Mouse (Mus musculus) spleen, adult 2 months (tissue): ENCODE measurements around the gene Sema4c. TPM values are rescaled to one million over a fixed set of nuclear protein-coding genes. Genes with fewer than 3 reads are reported as not detected.

ENCODE experiments used
- DNase-seq, 2 experiments: peaks; one replicate each; pipeline versions ENCODE4 v3.0.0 to v3.0.0-alpha.2; 2012 to 2021; ENCODE audit warnings: low spot score in 2 of 2, low read depth in 1 of 2
- H3K27ac ChIP-seq: fragments of 200-500 bp; 2 replicates; pipeline ENCODE4 v1.5.1; 2012; ENCODE audit warnings: low read length, inconsistent platforms; ENCODE audit not compliant: insufficient read depth
- H3K27me3 ChIP-seq: fragments of 200-500 bp; 2 replicates; pipeline ENCODE4 v1.6.1; 2012; ENCODE audit warnings: mild to moderate bottlenecking, moderate library complexity, low read length, inconsistent platforms; ENCODE audit not compliant: control insufficient read depth, insufficient read depth
- H3K36me3 ChIP-seq: fragments of 200-500 bp; 2 replicates; pipeline ENCODE4 v1.6.1; 2012; ENCODE audit warnings: mild to moderate bottlenecking, low read length, inconsistent platforms; ENCODE audit not compliant: control insufficient read depth, insufficient read depth
- H3K4me1 ChIP-seq: fragments of 200-500 bp; 2 replicates; pipeline ENCODE4 v1.6.1; 2011; ENCODE audit warnings: inconsistent platforms; ENCODE audit not compliant: control insufficient read depth, insufficient read depth, insufficient read length
- H3K4me3 ChIP-seq: fragments of 200-500 bp; 2 replicates; pipeline ENCODE4 v1.5.1; 2011; ENCODE audit warnings: mild to moderate bottlenecking, inconsistent platforms; ENCODE audit not compliant: insufficient read depth, insufficient read length; ENCODE audit errors: extremely low read depth
- CTCF ChIP-seq: fragments of 200-500 bp; IDR thresholded peaks from 2 replicates; pipeline ENCODE4 v1.5.1; 2011; ENCODE audit warnings: mild to moderate bottlenecking, inconsistent platforms; ENCODE audit not compliant: insufficient read depth, insufficient read length, insufficient replicate concordance; ENCODE audit errors: extremely low read depth
- POLR2A ChIP-seq: fragments of 200-500 bp; IDR thresholded peaks from 2 replicates; pipeline ENCODE4 v1.6.1; 2011; ENCODE audit warnings: low read depth, low read length, inconsistent platforms
- WGBS: fragments of 180-500 bp; shearing (Covaris S2); methylation state at CpG from one replicate; pipeline ENCODE4 v1.1.7; 2018; 5-methylcytosine and 5-hydroxymethylcytosine counted together
- polyA plus RNA-seq: library from polyadenylated mRNA; depleted of rRNA; stranded (reverse); fragments of >200 nt; gene quantifications from 2 replicates; pipeline ENCODE4 v1.2.3, GENCODE M21; 2012; rRNA removed

Sema4c gene
- polyA plus RNA-seq, 1 experiment = 9.5 TPM

DNA sequence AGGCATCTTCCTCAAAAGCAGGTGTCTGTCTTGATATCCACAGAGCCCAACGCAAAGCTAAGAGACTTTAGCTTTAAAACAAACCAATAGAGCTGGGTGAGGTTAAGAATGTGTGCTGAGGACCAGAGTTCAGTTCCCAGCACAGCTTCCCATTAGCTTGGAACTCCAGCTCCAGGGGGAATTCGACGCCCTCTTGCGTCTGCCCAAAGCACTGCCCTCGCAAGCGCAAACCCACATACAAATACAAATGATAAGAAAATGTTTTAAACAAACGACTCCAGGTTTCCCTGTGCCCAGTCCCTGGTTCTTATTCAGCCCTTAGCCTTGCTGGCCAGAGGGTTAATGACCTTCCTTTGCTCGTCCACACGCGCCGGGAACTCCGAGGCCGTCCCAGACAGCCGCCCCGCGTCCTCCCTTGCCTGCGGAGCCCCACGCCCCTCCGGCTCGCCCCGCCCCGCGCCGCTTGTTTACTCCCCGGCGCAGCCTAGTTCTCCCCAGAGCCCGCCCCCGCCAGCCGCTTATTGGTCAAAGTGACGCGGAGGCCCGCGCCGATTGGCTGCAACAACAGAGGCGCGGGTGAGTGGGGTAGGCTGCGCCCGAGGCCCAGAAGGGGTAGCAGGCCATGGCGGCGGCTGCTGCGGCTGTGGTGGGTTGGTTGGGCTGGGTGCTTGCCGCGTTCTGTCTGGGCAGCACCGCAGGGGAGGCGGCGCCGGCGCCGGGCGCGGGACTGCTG, 46.7 kb downstream of the Sema4c start, which contains the start of gene Cnnm3:
Cnnm3 (plus strand) TSS at position 579 of the 733 bp plus-strand sequence.
- DNase-seq = peak; percentile 94 to 100
- H3K4me1 ChIP-seq = peaks cover 6% of the 10 kb centered on the region
- peaks cover 2% of the 10 kb centered on the region for H3K36me3 ChIP-seq
- H3K27ac ChIP-seq = peak within 1 kb of the TSS; percentile 95
- peak; percentile 90 for TF ChIP-seq POLR2A
- peak; percentile 25; the same call in 1 of the 2 replicates for TF ChIP-seq CTCF
- 3% methylated on average over 50 of the region's 51 CpGs for WGBS
- no peaks in the 10 kb centered on the region for H3K27me3 ChIP-seq
- H3K4me3 ChIP-seq = peak within 1 kb of the TSS; percentile 89

DNA sequence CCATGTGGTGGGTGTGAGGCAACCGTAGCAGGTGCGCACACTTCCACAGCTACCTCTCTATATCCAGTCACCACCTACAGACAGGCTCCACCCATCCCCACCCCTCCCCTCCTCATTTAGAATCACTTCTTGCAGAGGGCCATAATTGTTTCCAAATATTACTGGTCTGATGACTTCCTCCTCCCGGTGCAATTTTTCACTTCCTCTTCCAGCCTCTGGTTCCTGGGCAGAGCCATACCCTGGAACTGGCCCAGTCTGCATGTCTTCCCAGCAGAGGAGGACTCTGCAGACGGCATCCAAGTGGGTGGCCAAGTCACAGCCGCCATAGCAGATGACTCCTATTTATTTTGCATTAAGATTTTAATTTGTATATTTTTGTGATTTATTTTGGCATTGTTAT, 49.9 kb downstream of the Sema4c start:
- H3K36me3 ChIP-seq = peaks cover 2% of the 10 kb centered on the region
- peaks cover 6% of the 10 kb centered on the region for H3K4me1 ChIP-seq
- TF ChIP-seq CTCF (no peak), POLR2A (no peak)
- no peak for DNase-seq
- H3K27me3 ChIP-seq = no peaks in the 10 kb centered on the region
- 55% methylated on average over 5 of the region's 5 CpGs for WGBS
- no peak overlapping the region for H3K4me3 ChIP-seq
- H3K27ac ChIP-seq = no peak overlapping the region

DNA sequence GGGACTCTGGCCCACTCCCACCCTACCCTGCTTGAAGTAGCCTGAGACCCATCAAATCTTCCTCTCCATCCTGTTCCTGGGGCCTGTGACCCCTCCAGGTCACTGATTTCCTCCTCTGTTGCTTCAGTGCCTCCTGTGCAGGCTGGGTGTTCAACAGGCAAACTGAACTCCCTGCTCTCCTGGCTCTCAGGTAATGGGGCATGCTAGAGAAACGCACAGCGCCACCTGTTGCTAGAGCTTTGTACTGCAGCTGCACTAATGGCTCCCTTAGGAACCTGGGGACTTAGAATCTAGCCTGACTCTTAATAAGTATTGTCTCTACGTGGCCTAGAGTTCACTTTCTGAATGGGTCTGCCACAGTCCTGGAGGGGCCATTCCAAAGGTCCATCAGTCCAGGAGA, 56.9 kb downstream of the Sema4c start:
- DNase-seq = peak; percentile 53 to 79
- Histone ChIP-seq H3K4me1 (no peaks in the 10 kb centered on the region), H3K36me3 (peaks cover 10% of the 10 kb centered on the region), H3K27me3 (no peaks in the 10 kb centered on the region), H3K4me3 (no peak overlapping the region), H3K27ac (no peak overlapping the region)
- peak; percentile 87; the same call in 1 of the 2 replicates for TF ChIP-seq CTCF
- no peak for TF ChIP-seq POLR2A
- 4% methylated on average over 3 of the region's 3 CpGs for WGBS

Other genes starting within 250 kb of the Sema4c start
- 25.9 and 29.8 TPM in 2 replicates for gene Kansl3, start 189.2 kb downstream of the Sema4c start, polyA plus RNA-seq
- not detected in 2 replicates for gene Fer1l5, start 186.1 kb downstream of the Sema4c start, polyA plus RNA-seq
- 8.9 and 11.6 TPM in 2 replicates for gene Lman2l, start 113.1 kb downstream of the Sema4c start, polyA plus RNA-seq
- gene Cnnm4, start 86.7 kb downstream of the Sema4c start, polyA plus RNA-seq = 5.6 and 5.7 TPM in 2 replicates
- gene Cnnm3, start 46.5 kb downstream of the Sema4c start, polyA plus RNA-seq = 18.4 and 24.1 TPM in 2 replicates
- 16.6 and 17.7 TPM in 2 replicates for gene Ankrd23, start 21.5 kb downstream of the Sema4c start, polyA plus RNA-seq
- gene Gm42417, start 18.9 kb downstream of the Sema4c start, polyA plus RNA-seq = not detected in 2 replicates
- gene Ankrd39, start 10.9 kb downstream of the Sema4c start, polyA plus RNA-seq = 22.2 and 26.0 TPM in 2 replicates
- 0.87 and 1.1 TPM in 2 replicates for gene Fam178b, start 124.8 kb upstream of the Sema4c start, polyA plus RNA-seq
- gene Cox5b, start 133.1 kb upstream of the Sema4c start, polyA plus RNA-seq = 160 and 241 TPM in 2 replicates
- gene 4933424G06Rik, start 151.8 kb upstream of the Sema4c start, polyA plus RNA-seq = not detected in 2 replicates
- 76.6 and 85.5 TPM in 2 replicates for gene Actr1b, start 156.1 kb upstream of the Sema4c start, polyA plus RNA-seq
- 40.5 and 59.0 TPM in 2 replicates for gene Zap70, start 203.4 kb upstream of the Sema4c start, polyA plus RNA-seq